Mouse (Mus musculus) fat pad, adult 2 months (tissue): ENCODE measurements around the gene Shoc2.
"Not testable (repeated sequence)": the region's sequence is repeated elsewhere in the genome, so short reads cannot be mapped to it uniquely, and the experiment has no call there.

Source experiments
- DNase-seq: peaks from one replicate; pipeline ENCODE4 v3.0.0-alpha.2; 2011; ENCODE audit warnings: low read depth, low spot score; ENCODE audit errors: extremely low read depth

Shoc2 gene

DNA sequence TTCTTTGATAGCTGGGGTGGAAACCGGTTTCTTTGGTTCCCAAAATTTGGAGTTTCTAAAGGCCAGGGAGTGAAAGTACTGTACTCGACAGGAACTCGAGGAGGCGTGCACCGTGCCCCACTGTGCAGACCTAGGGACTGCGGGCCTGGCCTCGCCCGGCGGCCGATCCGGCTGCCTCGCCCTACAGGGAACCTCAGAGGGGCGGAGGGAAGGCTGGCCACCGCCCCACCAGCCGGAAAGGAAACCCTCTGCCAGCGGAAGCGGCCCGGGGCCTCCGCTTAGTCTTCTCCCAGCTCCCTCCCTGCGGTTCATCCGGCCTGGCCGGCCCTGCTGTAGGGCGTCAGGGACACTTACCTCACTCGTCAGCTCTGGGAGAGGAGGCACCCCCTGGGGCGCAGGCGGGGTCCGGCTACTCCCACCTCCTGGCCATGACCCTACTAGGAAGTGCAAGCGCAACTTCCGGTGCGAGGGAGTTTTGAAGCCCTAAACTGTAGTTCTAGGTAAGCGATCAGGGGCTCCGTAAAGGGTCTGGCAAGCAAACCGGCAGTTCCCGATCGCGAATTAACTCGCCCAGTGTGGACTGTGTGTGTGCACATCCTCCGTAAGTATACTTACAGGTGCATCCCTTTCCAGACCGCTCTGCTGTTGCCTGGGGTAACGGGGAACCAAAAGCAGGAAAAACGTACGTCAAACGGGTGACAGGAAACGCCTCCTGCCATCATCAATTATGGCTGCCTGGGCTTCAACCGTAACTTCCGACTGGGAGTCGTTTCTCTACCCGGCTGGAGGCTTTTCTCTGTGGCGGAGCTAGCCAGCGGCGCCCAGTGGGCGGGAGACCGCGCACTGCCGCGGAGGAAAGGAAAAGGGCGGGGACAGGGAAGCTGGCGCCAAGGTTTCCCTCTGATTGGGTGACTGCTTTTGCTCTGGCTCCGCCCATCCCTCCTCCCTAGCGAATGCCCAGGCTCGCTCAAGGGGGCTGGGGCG, at the start of gene Shoc2, which contains the start of gene Bbip1:
TSS of gene Shoc2 (plus strand) at position 505 of the 984 bp plus-strand sequence.
TSS of gene Bbip1 (minus strand) at position 826 of the 984 bp plus-strand sequence.
- peak; percentile 92 for DNase-seq

DNA sequence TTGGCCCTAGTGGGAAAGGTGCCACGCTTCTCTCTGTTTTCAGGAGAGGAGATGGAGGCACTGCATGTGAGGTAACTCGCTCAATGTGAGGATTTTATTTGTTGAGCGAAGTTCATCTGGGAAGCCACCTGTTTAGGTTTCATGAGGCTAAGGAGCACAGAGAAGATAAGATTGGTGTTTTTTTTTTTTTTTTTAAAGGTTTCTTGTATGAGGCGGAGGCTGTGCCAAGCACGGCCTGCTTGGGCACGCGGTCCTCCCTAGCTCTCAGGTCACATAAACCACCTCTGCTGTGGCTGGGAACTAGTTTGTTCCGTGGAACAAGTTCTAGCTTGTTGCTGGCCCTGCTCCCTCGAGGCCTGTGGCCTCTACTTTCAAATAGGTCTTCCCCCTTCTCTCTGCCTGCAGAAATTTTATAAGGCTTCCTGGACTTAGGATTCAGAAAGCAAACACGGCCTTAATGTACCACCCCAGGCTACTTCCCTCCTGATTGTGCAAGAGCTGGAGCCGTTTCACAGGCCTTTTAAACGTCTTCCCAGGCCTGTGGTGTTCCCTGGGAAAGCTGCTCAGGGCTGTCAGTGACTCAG, 49.5 kb upstream of the Shoc2 start:
- DNase-seq, result peak; percentile 99

DNA sequence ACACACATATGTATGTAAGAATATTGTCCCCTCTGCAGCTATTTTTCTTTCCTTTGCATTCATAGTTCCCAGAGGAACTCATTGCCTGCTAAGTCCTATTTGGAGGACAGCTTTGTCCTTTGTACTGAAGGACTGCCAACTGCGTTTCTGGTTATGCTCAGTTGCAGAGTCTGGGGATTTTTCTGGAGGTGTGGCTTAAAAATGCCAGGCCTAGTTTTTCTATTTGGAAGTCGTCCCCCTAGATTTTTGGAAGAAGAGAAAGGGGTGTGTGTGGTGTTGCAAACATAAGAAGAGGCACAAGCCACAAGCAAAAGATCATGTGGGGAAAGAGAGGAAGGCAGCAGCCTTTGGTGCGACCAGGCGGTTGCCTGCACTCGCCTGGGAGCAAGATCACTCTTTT, 46.1 kb upstream of the Shoc2 start:
- no peak for DNase-seq

DNA sequence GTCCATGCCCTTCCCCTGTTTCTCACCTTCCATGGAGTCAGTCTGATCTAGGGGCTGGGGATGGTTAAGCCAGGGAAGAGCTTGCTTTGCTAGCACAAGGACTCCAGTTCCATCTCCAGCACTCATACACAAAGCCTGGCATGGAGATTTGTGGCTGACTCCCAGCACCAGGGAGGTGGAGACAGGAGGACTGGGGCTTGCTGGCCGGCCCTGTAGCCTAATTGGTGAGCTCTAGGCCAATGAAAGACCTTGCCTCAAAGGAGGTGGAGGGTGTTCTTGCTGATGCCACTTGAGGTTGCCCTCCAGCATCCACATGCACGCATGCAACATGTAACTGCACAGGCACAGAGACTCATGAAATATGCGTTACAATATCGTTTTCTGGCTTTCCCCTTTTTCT, 45.6 kb upstream of the Shoc2 start:
- no peak for DNase-seq

DNA sequence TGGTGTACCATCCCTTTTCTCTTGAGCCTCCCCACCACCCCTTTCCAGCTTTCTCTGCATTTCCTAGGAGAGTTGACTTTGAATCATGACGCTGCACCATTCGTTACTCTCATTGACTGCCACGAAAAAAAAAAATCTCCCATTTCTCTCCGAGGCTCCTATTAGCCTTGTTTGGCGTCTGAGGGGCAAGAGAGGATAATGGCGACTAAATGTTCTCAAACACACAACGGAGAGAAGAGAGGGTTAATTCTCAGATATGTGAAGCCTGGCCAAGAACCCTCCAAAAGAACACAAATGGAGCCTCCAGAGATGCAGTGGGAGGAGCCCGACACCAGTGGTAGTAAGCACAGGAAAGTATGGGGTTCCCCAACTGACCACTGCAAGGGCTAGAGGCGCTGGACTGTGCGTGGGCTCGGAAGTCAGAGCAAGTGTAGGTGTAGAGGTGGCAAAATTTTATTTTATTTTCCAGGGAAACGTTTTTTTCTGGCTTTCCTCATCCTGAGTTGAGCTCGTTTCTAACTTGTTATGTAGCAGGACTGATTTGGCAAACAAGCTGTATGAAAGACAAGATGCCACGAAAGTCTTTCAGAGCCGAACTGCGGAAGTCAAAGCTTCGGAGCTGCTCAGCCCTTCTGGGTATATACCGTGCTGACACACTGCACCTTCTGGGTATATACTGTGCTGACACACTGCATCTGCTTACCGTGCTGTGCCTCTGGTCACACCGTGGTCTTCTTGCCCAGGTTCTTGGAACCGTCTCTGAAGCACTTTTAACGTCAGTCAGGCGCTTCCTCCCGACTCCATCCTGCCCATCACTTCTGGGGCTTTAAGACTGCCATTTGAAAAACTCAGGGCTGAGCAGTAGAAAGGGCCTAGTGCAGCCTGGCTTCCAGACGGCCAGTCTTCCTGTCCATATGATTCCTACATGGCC, 44.9 kb upstream of the Shoc2 start:
- no peak for DNase-seq

DNA sequence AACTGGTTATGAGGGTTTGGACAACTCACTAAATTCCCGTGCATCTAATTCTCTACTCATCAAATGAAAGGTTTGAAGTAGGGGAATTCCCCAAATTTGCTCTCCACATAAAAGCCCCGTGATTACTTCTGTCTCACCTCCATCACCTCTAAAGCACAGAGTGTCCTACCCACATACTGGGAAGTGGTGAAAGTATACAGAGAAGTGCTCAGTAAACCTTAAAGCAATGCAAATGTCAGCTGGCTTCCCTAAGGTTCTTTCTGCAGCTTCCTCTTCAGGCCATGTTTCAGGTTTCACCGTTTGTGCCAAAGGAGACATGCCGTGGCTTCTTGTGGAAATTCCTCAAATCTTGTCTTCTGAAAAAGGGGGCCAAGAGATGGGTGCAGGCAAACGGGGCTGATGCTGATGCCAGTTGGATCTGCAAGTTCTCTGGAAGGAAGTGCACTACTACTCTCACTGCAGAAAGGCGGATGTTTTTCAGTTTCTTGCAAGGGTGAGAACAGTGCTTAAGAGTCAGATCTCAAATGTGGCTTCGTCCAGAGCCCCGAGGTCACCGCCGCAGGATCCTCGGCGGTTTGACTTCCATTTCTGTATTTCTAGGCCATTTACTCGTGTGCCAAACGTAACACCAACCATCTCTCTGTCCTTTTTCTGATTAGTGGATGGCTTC, 44.0 kb upstream of the Shoc2 start:
- DNase-seq, result no peak

DNA sequence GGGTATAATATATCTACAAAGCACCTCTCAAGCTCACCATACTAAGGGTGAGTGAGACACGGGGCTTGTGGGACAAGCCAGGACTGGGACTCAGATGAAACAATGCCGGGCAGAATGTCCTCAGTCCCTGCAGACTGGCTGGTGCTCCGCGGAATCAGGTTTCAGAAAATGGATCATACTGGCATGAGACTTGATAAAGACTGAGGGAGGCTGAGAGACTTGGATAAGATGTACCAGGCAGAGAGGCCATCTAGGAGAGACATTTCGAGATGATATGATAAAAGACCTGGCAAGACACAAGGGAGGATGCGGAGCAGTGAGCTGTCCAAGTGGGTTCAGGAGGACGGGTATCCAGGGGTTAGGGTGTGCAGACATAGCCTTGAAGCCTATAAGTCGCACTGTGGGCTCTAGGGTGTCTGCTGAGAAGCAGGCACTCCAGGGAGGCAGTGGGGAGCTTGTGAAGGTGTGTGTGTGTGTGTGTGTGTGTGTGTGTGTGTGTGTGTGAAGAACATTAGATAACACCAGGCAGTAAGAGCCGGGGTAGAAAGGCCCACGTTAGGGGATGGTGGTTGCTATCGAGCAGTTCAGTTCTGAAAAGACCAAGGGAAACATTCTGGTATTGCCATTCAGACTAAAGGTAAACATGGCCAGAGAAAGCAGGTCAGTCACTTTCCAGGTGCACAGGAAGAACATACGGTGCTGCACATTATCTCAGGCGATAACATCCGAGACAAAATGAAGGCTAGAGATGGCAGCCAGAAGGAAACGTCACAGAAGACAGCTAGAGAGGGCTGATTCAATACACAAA, 42.0 kb upstream of the Shoc2 start:
- no peak for DNase-seq

DNA sequence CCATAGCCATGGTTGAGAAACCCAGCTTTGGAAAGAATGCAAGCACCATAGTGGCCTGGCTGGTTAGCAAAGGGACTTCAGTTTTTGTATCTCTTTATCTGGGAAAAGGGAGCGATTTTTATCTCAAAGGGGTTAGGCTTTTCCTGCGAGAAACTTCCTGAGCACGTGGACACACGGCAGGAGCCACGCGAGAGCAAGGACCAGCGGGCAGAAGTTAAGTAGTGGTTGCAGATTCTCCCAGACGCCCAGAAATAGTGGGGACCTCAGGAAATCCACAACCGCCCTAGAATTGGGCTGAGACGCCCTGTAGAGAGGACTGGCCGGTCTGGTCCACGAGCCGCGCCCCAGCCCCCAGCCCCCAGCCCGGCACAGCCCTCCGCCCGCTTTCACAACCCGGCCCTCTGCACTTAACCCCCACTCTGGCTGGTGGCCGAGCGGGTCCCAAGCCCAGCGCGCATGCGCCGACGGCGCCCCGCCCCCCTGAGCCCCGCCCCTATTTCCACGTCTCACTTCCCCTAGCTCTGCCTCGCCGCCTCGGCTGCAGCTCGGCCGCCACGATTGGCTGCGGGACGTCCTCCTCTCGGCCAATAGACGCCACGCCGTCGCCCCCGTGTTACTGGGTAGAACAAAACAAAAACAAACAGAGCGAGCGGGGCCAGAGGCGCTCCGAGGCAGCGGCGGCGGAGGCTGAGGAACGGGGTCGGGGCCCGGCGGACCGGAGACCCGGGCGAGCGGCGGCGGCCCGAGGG, 41.2 kb upstream of the Shoc2 start:
- DNase-seq, result no peak

DNA sequence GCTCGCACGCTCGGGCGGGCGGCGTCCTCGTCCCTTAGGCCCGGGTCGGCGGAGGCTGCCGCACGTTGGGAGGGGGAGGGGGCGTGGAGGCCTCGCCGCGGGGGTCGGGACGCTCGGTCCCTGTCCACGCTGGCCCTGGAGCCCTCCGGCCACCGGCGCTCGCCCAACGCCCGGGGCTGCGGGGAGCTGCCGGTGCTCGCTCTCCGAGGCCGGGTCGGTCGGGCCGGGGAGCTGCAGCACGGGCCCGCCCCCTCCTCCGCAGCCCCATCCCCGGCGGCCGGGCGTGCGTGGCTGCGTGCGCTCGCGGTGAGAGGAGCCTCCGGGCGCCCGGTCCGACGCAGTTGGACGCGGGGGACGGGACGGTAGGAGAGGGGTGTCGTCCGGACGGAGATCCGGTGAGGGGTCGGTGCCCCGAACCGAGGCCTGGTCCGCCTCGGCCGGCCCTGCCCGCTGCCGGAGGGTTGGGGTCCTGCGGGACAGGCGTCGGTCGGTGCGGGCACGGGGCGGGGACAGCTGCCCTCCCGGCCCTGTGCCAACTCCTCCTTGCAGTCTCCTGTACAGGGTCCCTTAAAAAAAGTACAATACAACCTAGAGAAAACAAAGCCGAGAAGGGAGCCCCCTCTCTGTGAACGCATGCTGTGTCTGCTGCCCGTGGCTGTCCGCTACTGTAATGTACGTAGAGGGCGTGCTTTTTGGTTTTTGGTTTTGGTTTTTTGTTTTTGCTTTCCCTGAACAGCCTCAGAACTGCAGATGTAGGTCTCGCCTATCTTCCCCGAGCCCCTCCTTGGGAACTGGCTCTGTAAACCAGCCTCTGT, 40.4 kb upstream of the Shoc2 start:
- DNase-seq, result no peak

DNA sequence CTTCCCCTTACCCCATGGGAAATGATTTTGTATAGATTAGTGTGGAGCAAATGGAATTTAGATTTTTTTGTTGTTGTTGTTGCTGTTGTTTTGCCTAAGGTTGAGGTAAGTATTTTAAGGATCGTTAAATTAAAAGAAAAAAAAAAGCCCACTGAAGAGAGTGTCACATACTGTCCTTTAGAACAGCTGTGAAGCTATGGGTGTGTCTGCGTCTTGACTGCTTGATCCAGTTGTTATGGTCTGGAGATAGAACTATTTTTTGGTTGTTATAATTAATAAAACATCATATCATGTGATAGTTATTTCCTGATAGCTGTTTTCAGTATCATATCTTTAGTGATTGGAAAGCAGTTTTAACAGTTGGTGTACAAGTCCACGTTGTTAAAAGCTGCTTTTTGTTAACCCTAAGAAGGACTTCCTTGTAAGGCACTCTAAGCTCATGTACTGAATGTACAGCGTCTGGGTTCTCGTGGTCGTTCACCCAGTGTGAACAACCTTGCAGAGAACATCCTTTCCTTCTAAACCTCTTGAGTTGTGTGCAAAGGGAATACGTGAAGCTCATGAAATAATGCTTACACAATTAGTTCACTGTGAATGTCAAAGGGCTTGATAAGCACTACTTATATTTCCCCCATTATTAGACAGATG, 39.1 kb upstream of the Shoc2 start:
- no peak for DNase-seq

DNA sequence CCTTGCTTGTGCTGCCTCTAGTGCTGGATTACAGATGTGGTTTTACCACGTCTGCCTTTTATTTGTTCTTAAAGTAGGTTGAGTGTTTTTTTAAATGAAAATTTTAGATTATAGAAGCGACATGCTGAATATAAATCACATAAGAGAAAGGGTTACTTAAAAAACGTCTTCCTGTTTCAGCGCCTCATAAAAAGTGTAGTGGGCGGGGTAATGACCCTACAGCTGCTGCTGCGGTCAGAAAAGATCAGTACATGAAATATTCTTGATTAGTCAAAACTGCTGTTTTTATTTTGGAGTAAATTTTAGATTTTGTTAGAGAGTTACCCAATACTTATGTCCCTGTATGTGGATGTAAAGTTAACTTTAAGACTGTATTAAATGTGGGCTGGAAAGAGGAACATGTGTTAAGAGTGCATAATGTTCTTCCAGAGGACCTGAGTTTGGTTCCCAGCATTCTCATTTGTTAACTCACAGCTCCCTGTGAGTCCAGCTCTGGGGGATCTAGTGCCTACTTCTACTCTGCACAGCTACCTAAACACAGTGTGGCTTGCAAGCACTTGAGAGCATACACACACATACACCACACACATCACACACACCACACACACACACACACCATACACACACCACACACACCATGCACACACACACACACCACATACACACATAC, 37.9 kb upstream of the Shoc2 start:
- DNase-seq, result no peak

DNA sequence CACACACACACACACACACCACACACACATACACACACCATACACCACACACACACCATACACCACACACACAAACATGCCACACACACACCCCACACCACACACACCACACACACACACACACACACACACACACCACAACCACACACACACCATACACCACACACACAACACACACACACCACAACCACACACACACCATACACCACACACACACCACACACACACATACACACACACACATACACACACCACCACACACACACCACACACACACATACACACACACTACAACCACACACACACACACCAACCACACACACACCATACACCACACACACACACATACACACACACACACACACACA, 37.4 kb upstream of the Shoc2 start:
- not testable (repeated sequence) for DNase-seq

DNA sequence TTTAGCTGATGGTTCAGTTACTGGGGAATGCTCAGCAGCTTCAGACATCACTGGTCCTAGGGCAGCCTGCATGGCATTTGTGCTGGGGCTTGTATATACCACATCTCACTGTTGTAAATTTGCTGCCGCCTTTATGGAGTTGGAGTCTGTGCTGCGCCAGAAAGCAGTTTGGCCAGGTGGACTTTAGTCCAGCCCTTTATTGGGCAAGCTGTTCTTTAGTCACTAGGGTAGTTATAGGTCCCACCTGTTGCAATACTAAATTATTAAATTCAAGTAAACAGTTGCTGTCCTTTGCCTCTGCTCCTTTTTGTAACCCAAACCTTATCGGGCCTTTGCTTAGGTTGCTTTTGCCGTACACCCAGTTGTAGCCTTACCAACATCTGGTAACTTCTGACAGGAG, 29.2 kb upstream of the Shoc2 start:
- DNase-seq, result no peak

DNA sequence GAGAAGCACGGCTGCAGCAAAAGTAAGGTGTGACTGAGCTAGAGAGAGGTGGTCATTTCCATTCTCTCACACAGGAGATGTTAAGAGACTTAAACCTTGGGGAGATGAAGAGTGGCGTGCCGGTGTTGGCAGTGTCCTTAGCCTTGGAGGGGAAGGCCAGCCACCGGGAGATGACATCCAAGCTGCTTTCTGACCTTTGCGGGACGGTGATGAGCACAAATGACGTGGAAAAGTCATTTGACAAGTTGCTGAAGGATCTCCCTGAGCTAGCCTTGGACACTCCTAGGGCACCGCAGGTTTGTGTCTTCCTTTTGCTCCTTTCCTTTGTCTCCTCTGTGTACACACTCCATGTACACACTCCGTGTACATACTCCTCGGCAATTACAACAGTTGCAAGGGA, 24.6 kb upstream of the Shoc2 start:
- no peak for DNase-seq

DNA sequence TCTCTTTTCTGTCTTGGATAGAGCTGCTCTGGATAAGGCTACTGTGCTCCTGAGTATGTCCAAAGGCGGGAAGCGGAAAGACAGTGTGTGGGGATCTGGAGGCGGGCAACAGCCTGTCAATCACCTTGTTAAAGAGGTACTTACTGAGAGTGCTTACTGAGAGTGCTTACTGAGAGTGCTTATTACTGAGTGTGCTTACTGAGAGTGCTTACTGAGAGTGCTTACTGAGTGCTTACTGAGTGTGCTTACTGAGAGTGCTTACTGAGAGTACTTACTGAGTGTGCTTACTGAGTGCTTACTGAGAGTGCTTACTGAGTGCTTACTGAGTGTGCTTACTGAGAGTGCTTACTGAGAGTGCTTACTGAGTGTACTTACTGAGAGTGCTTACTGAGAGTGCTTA, 22.1 kb upstream of the Shoc2 start:
- not testable (repeated sequence) for DNase-seq

DNA sequence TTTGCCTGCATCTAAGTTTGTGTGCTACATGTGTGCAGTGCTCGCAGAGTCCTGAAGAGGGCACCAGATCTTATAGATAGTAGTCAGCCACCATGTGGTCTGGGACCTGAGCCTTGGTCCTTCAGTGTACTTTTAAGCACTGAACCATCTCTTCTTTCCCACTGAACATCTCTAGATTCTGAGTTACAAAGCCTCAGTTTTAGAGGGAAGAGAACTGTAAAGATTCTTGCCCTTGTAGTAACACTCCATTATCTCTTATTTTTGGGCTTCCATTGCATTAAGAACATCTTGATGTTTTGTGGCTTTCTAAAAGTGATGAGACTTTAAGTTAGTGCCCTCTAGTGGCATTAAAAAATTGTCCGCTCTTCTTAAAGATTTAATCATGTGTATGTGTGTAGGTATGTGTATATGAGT, 18.8 kb upstream of the Shoc2 start:
- no peak for DNase-seq

DNA sequence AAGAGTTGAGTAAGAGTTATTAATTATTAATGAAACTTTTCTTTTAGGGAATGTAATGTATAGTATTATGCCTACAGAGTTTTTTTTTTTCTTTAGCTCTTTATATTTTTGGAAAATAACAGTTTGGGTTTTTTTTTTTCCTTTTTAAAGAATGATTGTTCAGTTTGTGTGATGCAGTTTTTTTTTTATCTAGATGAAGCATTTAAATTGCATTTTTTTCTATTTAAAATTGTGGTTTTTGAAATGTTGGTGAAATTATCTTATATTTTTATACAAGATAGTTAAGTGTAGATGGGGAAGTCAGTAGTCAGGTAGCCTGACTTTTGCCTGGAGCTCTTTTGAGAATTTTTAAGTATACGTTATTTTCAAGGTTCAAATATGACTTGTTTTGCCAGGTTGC, 17.4 kb upstream of the Shoc2 start:
- no peak for DNase-seq
